Mouse (Mus musculus): ENCODE measurements around the gene Col13a1. TPM values are rescaled to one million over a fixed set of nuclear protein-coding genes. Genes with fewer than 3 reads are reported as not detected.
A peak's percentile ranks its signal among the peaks of the same experiment; 100 is the strongest.

Col13a1 gene
- polyA plus RNA-seq, 1 experiment from 2014 or later = 1.2 TPM

GRCm38 (mm10) chr10:62009981-62010500 lies 31.1 kb upstream of the Col13a1 start:
- ATAC-seq (replicated peaks; ENCODE audit: low FRiP score) (no peak), DNase-seq (ENCODE audit: low spot score) (no peak)
- Histone ChIP-seq H3K4me2 (ENCODE audit: low read depth, low read length, severe bottlenecking) (no peak overlapping the region), H3K4me3 (ENCODE audit: low read depth, low read length) (no peak overlapping the region), H3K9me3 (ENCODE audit: control insufficient read depth, low read length) (no peaks in the 10 kb centered on the region), H3K4me1 (replicated peaks; ENCODE audit: control insufficient read depth, insufficient read depth, low read length) (no peaks in the 10 kb centered on the region), H3K27ac (ENCODE audit: low read depth, low read length) (no peak overlapping the region), H3K9ac (ENCODE audit: low read length) (no peak overlapping the region), H3K36me3 (ENCODE audit: control insufficient read depth, insufficient read depth, low read length) (no peaks in the 10 kb centered on the region), H3K27me3 (ENCODE audit: control insufficient read depth, insufficient read depth, low read length) (no peaks in the 10 kb centered on the region)
- 78% methylated on average over 6 of the region's 6 CpGs for WGBS

GRCm38 (mm10) chr10:62007958-62008357 lies 29.1 kb upstream of the Col13a1 start:
- no peaks in the 10 kb centered on the region for H3K27me3 ChIP-seq (ENCODE audit: control insufficient read depth, insufficient read depth, low read length)
- ATAC-seq (replicated peaks; ENCODE audit: low FRiP score) = no peak

GRCm38 (mm10) chr10:62006371-62006770 lies 27.5 kb upstream of the Col13a1 start:
- H3K4me3 ChIP-seq (ENCODE audit: low read depth, low read length) = no peak overlapping the region
- no peaks in the 10 kb centered on the region for H3K27me3 ChIP-seq (ENCODE audit: control insufficient read depth, insufficient read depth, low read length)
- H3K9ac ChIP-seq (ENCODE audit: low read length) = no peak overlapping the region
- no peak for ATAC-seq (replicated peaks; ENCODE audit: low FRiP score)
- H3K27ac ChIP-seq (ENCODE audit: low read depth, low read length) = no peak overlapping the region
- WGBS = 40% methylated on average over 8 of the region's 8 CpGs
- DNase-seq (ENCODE audit: low spot score) = no peak
- H3K4me1 ChIP-seq (replicated peaks; ENCODE audit: control insufficient read depth, insufficient read depth, low read length) = no peaks in the 10 kb centered on the region
- no peak overlapping the region for H3K4me2 ChIP-seq (ENCODE audit: low read depth, low read length, severe bottlenecking)
- H3K36me3 ChIP-seq (ENCODE audit: control insufficient read depth, insufficient read depth, low read length) = no peaks in the 10 kb centered on the region
- no peaks in the 10 kb centered on the region for H3K9me3 ChIP-seq (ENCODE audit: control insufficient read depth, low read length)

More at GRCm38 (mm10) chr10:62007958-62008357, 29.1 kb upstream of the Col13a1 start:
- no peak overlapping the region for H3K27ac ChIP-seq (ENCODE audit: low read depth, low read length)
- no peak overlapping the region for H3K4me3 ChIP-seq (ENCODE audit: low read depth, low read length)
- no peaks in the 10 kb centered on the region for H3K9me3 ChIP-seq (ENCODE audit: control insufficient read depth, low read length)
- H3K9ac ChIP-seq (ENCODE audit: low read length) = no peak overlapping the region
- DNase-seq (ENCODE audit: low spot score) = no peak
- H3K4me1 ChIP-seq (replicated peaks; ENCODE audit: control insufficient read depth, insufficient read depth, low read length) = no peaks in the 10 kb centered on the region
- WGBS = 75% methylated on average over 4 of the region's 4 CpGs
- H3K4me2 ChIP-seq (ENCODE audit: low read depth, low read length, severe bottlenecking) = no peak overlapping the region
- no peaks in the 10 kb centered on the region for H3K36me3 ChIP-seq (ENCODE audit: control insufficient read depth, insufficient read depth, low read length)

GRCm38 (mm10) chr10:62000216-62000615 lies 21.3 kb upstream of the Col13a1 start:
- Histone ChIP-seq H3K27me3 (ENCODE audit: control insufficient read depth, insufficient read depth, low read length) (no peaks in the 10 kb centered on the region), H3K9ac (ENCODE audit: low read length) (no peak overlapping the region), H3K4me3 (ENCODE audit: low read depth, low read length) (no peak overlapping the region), H3K4me1 (replicated peaks; ENCODE audit: control insufficient read depth, insufficient read depth, low read length) (no peaks in the 10 kb centered on the region), H3K4me2 (ENCODE audit: low read depth, low read length, severe bottlenecking) (no peak overlapping the region), H3K9me3 (ENCODE audit: control insufficient read depth, low read length) (no peaks in the 10 kb centered on the region), H3K36me3 (ENCODE audit: control insufficient read depth, insufficient read depth, low read length) (no peaks in the 10 kb centered on the region), H3K27ac (ENCODE audit: low read depth, low read length) (no peak overlapping the region)
- 81% methylated on average over 1 of the region's 1 CpGs for WGBS
- DNase-seq (ENCODE audit: low spot score) (no peak), ATAC-seq (replicated peaks; ENCODE audit: low FRiP score) (no peak)

GRCm38 (mm10) chr10:61999766-62000165 lies 20.9 kb upstream of the Col13a1 start:
- H3K4me1 ChIP-seq (replicated peaks; ENCODE audit: control insufficient read depth, insufficient read depth, low read length) = no peaks in the 10 kb centered on the region
- no peak overlapping the region for H3K9ac ChIP-seq (ENCODE audit: low read length)
- WGBS = 91% methylated on average over 1 of the region's 1 CpGs
- H3K4me3 ChIP-seq (ENCODE audit: low read depth, low read length) = no peak overlapping the region
- H3K27me3 ChIP-seq (ENCODE audit: control insufficient read depth, insufficient read depth, low read length) = no peaks in the 10 kb centered on the region
- ATAC-seq (replicated peaks; ENCODE audit: low FRiP score) (no peak), DNase-seq (ENCODE audit: low spot score) (no peak)
- no peak overlapping the region for H3K4me2 ChIP-seq (ENCODE audit: low read depth, low read length, severe bottlenecking)
- H3K27ac ChIP-seq (ENCODE audit: low read depth, low read length) = no peak overlapping the region
- no peaks in the 10 kb centered on the region for H3K36me3 ChIP-seq (ENCODE audit: control insufficient read depth, insufficient read depth, low read length)
- H3K9me3 ChIP-seq (ENCODE audit: control insufficient read depth, low read length) = no peaks in the 10 kb centered on the region

- H3K9ac ChIP-seq (ENCODE audit: low read length) = no peak overlapping the region
- ATAC-seq (replicated peaks; ENCODE audit: low FRiP score) (no peak), DNase-seq (ENCODE audit: low spot score) (no peak)
- H3K4me3 ChIP-seq (ENCODE audit: low read depth, low read length) = no peak overlapping the region
- H3K9me3 ChIP-seq (ENCODE audit: control insufficient read depth, low read length) = no peaks in the 10 kb centered on the region
- H3K4me1 ChIP-seq (replicated peaks; ENCODE audit: control insufficient read depth, insufficient read depth, low read length) = no peaks in the 10 kb centered on the region
- no peak overlapping the region for H3K4me2 ChIP-seq (ENCODE audit: low read depth, low read length, severe bottlenecking)
- H3K27ac ChIP-seq (ENCODE audit: low read depth, low read length) = no peak overlapping the region
- WGBS = 27% methylated on average over 11 of the region's 11 CpGs
- H3K36me3 ChIP-seq (ENCODE audit: control insufficient read depth, insufficient read depth, low read length) = no peaks in the 10 kb centered on the region
- no peaks in the 10 kb centered on the region for H3K27me3 ChIP-seq (ENCODE audit: control insufficient read depth, insufficient read depth, low read length)
These were observed 12.8 kb upstream of the Col13a1 start for GRCm38 (mm10) chr10:61991481-61992424.

- Histone ChIP-seq H3K36me3 (ENCODE audit: control insufficient read depth, insufficient read depth, low read length) (no peaks in the 10 kb centered on the region), H3K27ac (ENCODE audit: low read depth, low read length) (no peak overlapping the region), H3K4me3 (ENCODE audit: low read depth, low read length) (no peak overlapping the region), H3K27me3 (ENCODE audit: control insufficient read depth, insufficient read depth, low read length) (peaks cover 48% of the 10 kb centered on the region), H3K4me1 (replicated peaks; ENCODE audit: control insufficient read depth, insufficient read depth, low read length) (peaks cover 8% of the 10 kb centered on the region; the same call in 1 of the 2 replicates), H3K4me2 (ENCODE audit: low read depth, low read length, severe bottlenecking) (no peak overlapping the region), H3K9ac (ENCODE audit: low read length) (no peak overlapping the region), H3K9me3 (ENCODE audit: control insufficient read depth, low read length) (no peaks in the 10 kb centered on the region)
- ATAC-seq (replicated peaks; ENCODE audit: low FRiP score) (0 out of 2 replicates have a peak, but pooled peaks have one; percentile 53), DNase-seq (ENCODE audit: low spot score) (peak; percentile 94)
- 4% methylated on average over 7 of the region's 7 CpGs for WGBS
These were observed 1.5 kb upstream of the Col13a1 start for GRCm38 (mm10) chr10:61980424-61980823.

GRCm38 (mm10) chr10:61978112-61978865 lies 619 bp downstream of the Col13a1 start:
- ATAC-seq (replicated peaks; ENCODE audit: low FRiP score) (no peak), DNase-seq (ENCODE audit: low spot score) (peak; percentile 74)
- no peaks in the 10 kb centered on the region for H3K36me3 ChIP-seq (ENCODE audit: control insufficient read depth, insufficient read depth, low read length)
- H3K4me1 ChIP-seq (replicated peaks; ENCODE audit: control insufficient read depth, insufficient read depth, low read length) = peaks cover 8% of the 10 kb centered on the region; the same call in 1 of the 2 replicates
- WGBS = under 1% methylated on average over 65 of the region's 65 CpGs
- H3K27me3 ChIP-seq (ENCODE audit: control insufficient read depth, insufficient read depth, low read length) = peaks cover 48% of the 10 kb centered on the region
- peak overlapping the region; percentile 58 for H3K4me2 ChIP-seq (ENCODE audit: low read depth, low read length, severe bottlenecking)
- peak overlapping the region; percentile 36 for H3K4me3 ChIP-seq (ENCODE audit: low read depth, low read length)
- no peaks in the 10 kb centered on the region for H3K9me3 ChIP-seq (ENCODE audit: control insufficient read depth, low read length)
- H3K9ac ChIP-seq (ENCODE audit: low read length) = no peak overlapping the region; the same call in 1 of the 2 replicates
- no peak overlapping the region for H3K27ac ChIP-seq (ENCODE audit: low read depth, low read length)

Data from forebrain, embryonic 11.5 days (tissue).